Mouse (Mus musculus) retina, embryonic 14.5 days (tissue): Measurements from ENCODE around the gene Chit1.
A peak's percentile ranks its signal among the peaks of the same experiment; 100 is the strongest.

Experiments
- DNase-seq: peaks from one replicate; pipeline ENCODE4 v3.0.0-alpha.2; 2015; ENCODE audit warnings: low spot score

Gene Chit1

GRCm38 (mm10) chr1:134188217-134188616, 77.2 kb downstream of the Chit1 start:
- DNase-seq = no peak

DNA sequence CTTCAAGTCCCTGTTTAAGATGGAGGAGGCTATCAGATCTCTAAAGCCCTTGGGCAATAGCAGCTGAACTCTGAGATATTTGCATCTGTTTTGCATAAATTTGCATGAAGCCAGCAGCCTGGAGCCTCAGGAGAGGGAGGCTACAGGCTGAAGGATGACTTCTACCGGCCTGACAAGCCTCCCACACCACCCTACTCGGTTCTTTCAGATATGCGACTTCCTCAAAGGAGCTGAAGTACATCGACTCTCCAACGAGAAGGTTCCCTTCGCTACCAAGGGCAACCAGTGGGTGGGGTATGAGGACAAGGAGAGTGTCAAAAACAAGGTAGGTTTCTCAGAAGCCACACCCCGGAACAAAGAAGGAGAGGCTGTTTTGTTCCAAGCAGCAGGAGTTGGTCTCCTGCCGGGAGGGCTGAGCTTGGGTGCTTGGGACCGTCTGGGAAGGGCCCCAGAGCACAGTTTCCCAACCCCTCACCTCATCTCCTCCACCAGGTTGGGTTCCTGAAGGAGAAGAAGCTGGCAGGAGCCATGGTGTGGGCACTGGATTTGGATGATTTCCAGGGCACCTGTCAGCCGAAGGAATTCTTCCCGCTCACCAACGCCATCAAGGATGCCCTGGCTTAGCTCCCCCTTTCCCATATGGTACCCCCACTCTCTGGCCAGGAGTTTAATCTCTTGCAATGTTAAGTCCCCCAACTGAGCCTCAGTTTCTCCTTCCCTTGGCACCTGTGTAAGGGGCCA, 78.1 kb downstream of the Chit1 start:
- no peak for DNase-seq

GRCm38 (mm10) chr1:134191192-134191591, 80.2 kb downstream of the Chit1 start:
- no peak for DNase-seq

GRCm38 (mm10) chr1:134192024-134192423, 81.0 kb downstream of the Chit1 start:
- DNase-seq = no peak

- no peak for DNase-seq
Measured at GRCm38 (mm10) chr1:134193126-134193525, 82.1 kb downstream of the Chit1 start, which contains the start of gene Mybph. Gene Mybph (plus strand): TSS chr1:134193448.

DNA sequence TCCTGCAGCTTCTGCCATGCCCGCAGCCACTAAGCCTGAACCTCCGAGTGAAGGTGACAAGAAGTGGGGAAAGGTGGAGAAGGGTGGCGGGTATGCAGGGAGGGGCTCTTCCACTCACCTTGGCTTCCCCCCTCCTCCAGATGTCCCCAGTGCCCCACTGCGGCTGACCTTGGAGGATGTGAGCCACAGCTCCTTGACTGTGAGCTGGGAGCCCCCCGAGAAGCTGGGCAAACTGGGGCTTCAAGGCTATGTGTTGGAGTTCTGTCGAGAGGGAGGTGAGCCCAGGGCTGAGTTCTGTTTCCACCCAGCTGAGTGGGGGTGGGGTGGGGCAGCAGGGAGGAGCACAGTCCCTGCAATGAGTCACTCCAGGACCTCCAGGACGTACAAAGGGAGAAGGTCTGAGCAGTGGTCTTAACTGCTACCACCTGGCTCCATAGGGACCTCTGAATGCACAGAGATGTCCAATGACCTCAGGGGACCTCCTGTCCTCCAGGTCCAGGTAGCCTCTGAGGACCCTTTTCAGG, 82.7 kb downstream of the Chit1 start:
- DNase-seq = no peak

DNA sequence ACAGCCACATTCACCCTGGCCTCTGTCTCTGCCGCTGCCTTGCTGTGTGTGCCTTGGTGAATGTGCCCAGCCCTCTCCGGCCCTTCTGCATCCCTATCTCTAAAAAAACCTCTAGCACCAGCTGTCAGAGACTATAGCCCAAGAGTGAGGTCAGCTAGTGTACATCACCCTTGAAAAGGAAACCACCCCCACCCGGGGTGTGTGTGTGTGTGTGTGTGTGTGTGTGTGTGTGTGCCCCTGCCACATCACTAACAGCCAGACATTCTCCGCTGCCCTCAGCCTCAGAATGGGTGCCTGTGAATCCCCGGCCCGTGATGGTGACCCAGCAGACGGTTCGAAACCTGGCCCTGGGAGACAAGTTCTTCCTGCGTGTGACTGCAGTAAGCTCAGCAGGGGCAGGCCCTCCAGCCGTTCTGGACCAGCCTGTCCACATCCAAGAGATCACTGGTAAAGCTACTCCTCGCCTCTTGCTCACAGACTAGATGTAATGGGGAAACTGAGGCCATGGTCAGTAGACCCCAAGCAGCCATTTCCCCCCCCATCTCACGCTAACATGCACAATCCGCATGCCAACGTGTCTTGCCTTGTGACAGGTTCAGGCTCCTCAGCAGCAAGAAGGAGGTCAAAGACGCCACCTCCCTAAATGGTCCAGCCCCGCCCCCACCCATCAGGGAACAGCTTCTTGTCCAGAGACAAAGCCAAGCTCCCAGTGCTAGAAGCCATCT, 83.4 kb downstream of the Chit1 start:
- no peak for DNase-seq

GRCm38 (mm10) chr1:134195117-134195516, 84.1 kb downstream of the Chit1 start:
- DNase-seq = no peak

- no peak for DNase-seq
Measured at GRCm38 (mm10) chr1:134195571-134195970, 84.5 kb downstream of the Chit1 start.

DNA sequence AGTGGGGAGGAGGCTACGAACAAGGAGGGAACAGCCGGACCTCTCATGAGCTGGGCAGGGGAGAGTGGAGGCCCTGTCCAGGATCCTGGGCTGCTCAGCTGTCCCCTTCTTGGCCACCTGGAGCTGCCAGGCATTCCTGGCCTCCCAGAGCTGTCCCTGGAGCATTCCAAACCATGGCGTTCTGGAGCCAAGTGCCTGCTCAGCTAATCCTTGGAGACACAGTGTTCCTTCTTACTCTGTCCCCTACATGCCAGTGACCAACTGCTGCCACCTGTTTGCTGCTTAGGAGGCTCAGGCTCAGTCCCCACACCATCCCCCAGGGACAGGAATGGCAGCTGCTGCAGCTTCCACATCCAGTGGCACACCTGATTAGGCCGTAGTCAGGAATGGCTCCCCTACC, 84.9 kb downstream of the Chit1 start:
- peak; percentile 43 for DNase-seq

DNA sequence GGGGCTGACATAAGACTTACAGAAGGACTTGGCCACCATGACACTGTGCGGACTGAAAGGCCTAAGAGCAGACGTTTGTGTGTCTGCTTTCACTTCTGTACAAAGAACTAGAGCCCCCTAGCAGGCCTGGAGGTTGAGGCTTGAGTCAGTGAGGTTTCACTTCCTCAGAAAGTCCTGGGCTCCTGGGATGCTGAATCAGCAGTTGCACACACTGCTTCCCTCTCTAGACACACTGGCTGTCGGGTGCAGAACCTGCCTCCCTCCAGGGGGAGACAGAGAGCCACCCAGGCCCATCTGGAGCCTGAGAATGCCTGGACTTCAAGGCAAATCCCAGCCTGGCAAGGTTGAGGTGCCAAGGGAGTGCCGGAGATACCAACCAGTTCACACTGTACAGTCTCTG, 85.3 kb downstream of the Chit1 start:
- peak; percentile 49 for DNase-seq

- DNase-seq = no peak
Measured at GRCm38 (mm10) chr1:134197325-134197982, 86.4 kb downstream of the Chit1 start.

- DNase-seq = no peak
Measured at GRCm38 (mm10) chr1:134198197-134198995, 87.4 kb downstream of the Chit1 start.

DNA sequence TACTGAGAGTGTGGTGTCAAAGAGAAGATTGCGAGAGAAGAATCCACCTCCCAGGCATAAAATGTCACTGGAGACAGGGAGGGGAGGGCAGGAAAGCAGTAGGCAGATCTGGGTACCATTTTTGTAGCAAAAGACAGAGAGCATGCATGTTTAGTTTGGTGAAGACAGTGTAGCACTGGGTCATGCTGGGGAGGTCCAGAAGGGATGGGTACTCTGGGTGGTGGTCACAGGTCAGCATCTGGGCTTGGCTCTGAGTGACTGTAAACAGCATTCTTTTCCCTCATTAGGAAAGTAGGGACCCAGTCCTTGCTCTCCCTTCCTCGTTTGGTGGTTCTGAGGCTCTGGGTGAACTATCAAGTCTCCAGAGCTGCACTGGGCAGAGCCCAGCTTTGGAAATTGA, 89.4 kb downstream of the Chit1 start:
- DNase-seq = no peak
